Mouse (Mus musculus) cerebellum, adult 8-10 months (tissue): ENCODE data around the gene Cpm.

ENCODE experiments used
- DNase-seq: peaks from one replicate; pipeline ENCODE4 v3.0.0; 2022

The Cpm gene

GRCm38 (mm10) chr10:117650042-117650655 is 20.8 kb downstream of the Cpm start:
- no peak for DNase-seq

- no peak for DNase-seq
Measured at GRCm38 (mm10) chr10:117650725-117651124, 21.4 kb downstream of the Cpm start.

- DNase-seq, result no peak
Measured at GRCm38 (mm10) chr10:117651587-117652377, 22.5 kb downstream of the Cpm start.

GRCm38 (mm10) chr10:117652378-117652774 is 23.1 kb downstream of the Cpm start:
- DNase-seq, result no peak

GRCm38 (mm10) chr10:117652930-117653778 is 23.9 kb downstream of the Cpm start:
- DNase-seq, result no peak

- DNase-seq, result no peak
Measured at GRCm38 (mm10) chr10:117653779-117654173, 24.5 kb downstream of the Cpm start.

GRCm38 (mm10) chr10:117654576-117655123 is 25.4 kb downstream of the Cpm start:
- no peak for DNase-seq

- no peak for DNase-seq
Measured at GRCm38 (mm10) chr10:117655460-117655859, 26.2 kb downstream of the Cpm start.

GRCm38 (mm10) chr10:117655908-117656661 is 26.8 kb downstream of the Cpm start:
- DNase-seq, result no peak

GRCm38 (mm10) chr10:117656662-117656962 is 27.3 kb downstream of the Cpm start:
- DNase-seq, result no peak

GRCm38 (mm10) chr10:117656985-117657658 is 27.8 kb downstream of the Cpm start:
- DNase-seq, result no peak

GRCm38 (mm10) chr10:117657659-117658306 is 28.5 kb downstream of the Cpm start:
- DNase-seq, result no peak

- no peak for DNase-seq
Measured at GRCm38 (mm10) chr10:117658522-117659429, 29.5 kb downstream of the Cpm start.

GRCm38 (mm10) chr10:117659430-117659813 is 30.1 kb downstream of the Cpm start:
- DNase-seq, result no peak

- DNase-seq, result no peak
Measured at GRCm38 (mm10) chr10:117659819-117660218, 30.5 kb downstream of the Cpm start.

- no peak for DNase-seq
Measured at GRCm38 (mm10) chr10:117662316-117663055, 33.2 kb downstream of the Cpm start.

GRCm38 (mm10) chr10:117663056-117663864 is 34.0 kb downstream of the Cpm start:
- DNase-seq, result no peak

GRCm38 (mm10) chr10:117663865-117664200 is 34.5 kb downstream of the Cpm start:
- no peak for DNase-seq
